Mouse (Mus musculus) layer of hippocampus, adult 9-11 months (tissue): ENCODE results near the gene Ccni.

ENCODE experiments used
- DNase-seq: peaks from one replicate; pipeline ENCODE4 v3.0.0; 2022

Gene Ccni

GRCm38 (mm10) chr5:93190428-93190827 is 15.9 kb downstream of the Ccni start:
- DNase-seq: no peak

GRCm38 (mm10) chr5:93189607-93190006 is 16.7 kb downstream of the Ccni start:
- DNase-seq: no peak

GRCm38 (mm10) chr5:93184548-93184947 is 21.7 kb downstream of the Ccni start:
- DNase-seq: no peak

GRCm38 (mm10) chr5:93183311-93183710 is 23.0 kb downstream of the Ccni start:
- no peak for DNase-seq

GRCm38 (mm10) chr5:93180252-93180651 is 26.0 kb downstream of the Ccni start:
- no peak for DNase-seq

- peak; percentile 72 for DNase-seq
Observed at GRCm38 (mm10) chr5:93178616-93179015, 27.7 kb downstream of the Ccni start.

- DNase-seq: no peak
Observed at GRCm38 (mm10) chr5:93174675-93175074, 31.6 kb downstream of the Ccni start.

GRCm38 (mm10) chr5:93172536-93172935 is 33.8 kb downstream of the Ccni start:
- DNase-seq: no peak

GRCm38 (mm10) chr5:93171420-93171819 is 34.9 kb downstream of the Ccni start:
- DNase-seq: no peak

GRCm38 (mm10) chr5:93168654-93169053 is 37.6 kb downstream of the Ccni start:
- DNase-seq: no peak

GRCm38 (mm10) chr5:93167919-93168516 is 38.3 kb downstream of the Ccni start:
- no peak for DNase-seq

GRCm38 (mm10) chr5:93163541-93163940 is 42.8 kb downstream of the Ccni start:
- DNase-seq: no peak

- no peak for DNase-seq
Observed at GRCm38 (mm10) chr5:93154401-93154800, 51.9 kb downstream of the Ccni start.

- no peak for DNase-seq
Observed at GRCm38 (mm10) chr5:93152451-93152850, 53.8 kb downstream of the Ccni start.

- no peak for DNase-seq
Observed at GRCm38 (mm10) chr5:93151985-93152384, 54.3 kb downstream of the Ccni start.

- DNase-seq: no peak
Observed at GRCm38 (mm10) chr5:93149969-93150777, 56.1 kb downstream of the Ccni start.

GRCm38 (mm10) chr5:93145504-93145903 is 60.8 kb downstream of the Ccni start:
- no peak for DNase-seq

- no peak for DNase-seq
Observed at GRCm38 (mm10) chr5:93144874-93145273, 61.4 kb downstream of the Ccni start.

- DNase-seq: no peak
Observed at GRCm38 (mm10) chr5:93143360-93144091, 62.8 kb downstream of the Ccni start.

- no peak for DNase-seq
Observed at GRCm38 (mm10) chr5:93140747-93141146, 65.5 kb downstream of the Ccni start.

- DNase-seq: no peak
Observed at GRCm38 (mm10) chr5:93139350-93139749, 66.9 kb downstream of the Ccni start.

GRCm38 (mm10) chr5:93136956-93137586 is 69.2 kb downstream of the Ccni start:
- peak; percentile 74 for DNase-seq

- no peak for DNase-seq
Observed at GRCm38 (mm10) chr5:93135368-93136107, 70.8 kb downstream of the Ccni start.
